In genomic region chr11:51817756-51818155, GRCm38 (mm10) we compare ENCODE assay signal across 9 mouse cellular contexts. TPM values are rescaled to one million over a fixed set of nuclear protein-coding genes. Genes with fewer than 3 reads are reported as not detected.
DNase-seq lines count a peak whose midpoint lies in the region; ATAC-seq and TF ChIP-seq lines count a peak whose summit lies in the region.
"Had no signal": no experiment of that assay in that cellular context is flagged by ENCODE, and none has a peak within 500 bp of the region (broad histone marks: within the 10 kb centered on the region; RNA-seq: fewer than 3 reads in every experiment).

No protein-coding gene starts in this region.

- ATAC-seq in forebrain, embryonic 15.5 days (replicated peaks), result no peak
- ATAC-seq in embryonic facial prominence, embryonic 14.5 days (ENCODE audit: low read depth), result peak; percentile 38; the same call in 1 of the 2 replicates
- ATAC-seq in megakaryocyte, adult 5-6 weeks (ENCODE audit: poor library complexity, severe bottlenecking), result peak; percentile 85

- no peak overlapping the region for H3K27ac ChIP-seq in forebrain, embryonic 10.5 days
- H3K27ac ChIP-seq in forebrain, embryonic 15.5 days (replicated peaks), result no peak overlapping the region
- H3K27ac ChIP-seq in embryonic facial prominence, embryonic 14.5 days (replicated peaks; ENCODE audit: low read depth, low read length), result no peak overlapping the region
- no peak overlapping the region for H3K27ac ChIP-seq in small intestine, adult 2 months (ENCODE audit: insufficient read depth, low read depth, low read length)
- H3K27ac ChIP-seq: neural tube, embryonic 12.5 days had no signal

- 33% methylated on average over 6 of the region's 6 CpGs for WGBS in forebrain, embryonic 10.5 days
- WGBS in forebrain, embryonic 15.5 days, result 33% methylated on average over 6 of the region's 6 CpGs
- WGBS in embryonic facial prominence, embryonic 14.5 days, result 34% methylated on average over 6 of the region's 6 CpGs
- WGBS in small intestine, adult 2 months, result 33% methylated on average over 6 of the region's 6 CpGs

- H3K4me2 ChIP-seq in forebrain, embryonic 15.5 days (replicated peaks), result no peak overlapping the region
- no peak overlapping the region for H3K4me2 ChIP-seq in embryonic facial prominence, embryonic 14.5 days (ENCODE audit: low read depth, low read length)
- H3K4me2 ChIP-seq: neural tube, embryonic 12.5 days had no signal

- TF ChIP-seq CTCF in small intestine, adult 2 months (IDR thresholded peaks at IDR 0.05; ENCODE audit: extremely low read depth, insufficient read length, insufficient replicate concordance, low read depth, low read length), result peak; percentile 99

- intact Hi-C loops in heart, postnatal 36 days (cut with DNase I), result loop anchor here (5.0 kb wide), 1 partner anchor 405 kb away; no protein-coding TSS in a partner anchor

- no peaks in the 10 kb centered on the region for H3K27me3 ChIP-seq in forebrain, embryonic 10.5 days (ENCODE audit: poor library complexity, severe bottlenecking)
- no peaks in the 10 kb centered on the region for H3K27me3 ChIP-seq in forebrain, embryonic 15.5 days
- H3K27me3 ChIP-seq in embryonic facial prominence, embryonic 14.5 days (replicated peaks; ENCODE audit: control insufficient read depth, insufficient read depth, low read length), result no peaks in the 10 kb centered on the region
- H3K27me3 ChIP-seq in small intestine, adult 2 months (ENCODE audit: control insufficient read depth, insufficient read depth, low read length), result no peaks in the 10 kb centered on the region
- H3K27me3 ChIP-seq: neural tube, embryonic 12.5 days had no signal

- H3K36me3 ChIP-seq in forebrain, embryonic 10.5 days (replicated peaks), result no peaks in the 10 kb centered on the region
- H3K36me3 ChIP-seq in forebrain, embryonic 15.5 days, result no peaks in the 10 kb centered on the region
- H3K36me3 ChIP-seq in embryonic facial prominence, embryonic 14.5 days (ENCODE audit: control insufficient read depth, insufficient read depth, low read length), result peaks cover 57% of the 10 kb centered on the region
- peaks cover 26% of the 10 kb centered on the region; the same call in 1 of the 2 replicates for H3K36me3 ChIP-seq in small intestine, adult 2 months (ENCODE audit: control insufficient read depth, insufficient read depth, low read length)
- H3K36me3 ChIP-seq: neural tube, embryonic 12.5 days had no signal

- H3K9me3 ChIP-seq in forebrain, embryonic 10.5 days, result no peaks in the 10 kb centered on the region
- H3K9me3 ChIP-seq in forebrain, embryonic 15.5 days, result no peaks in the 10 kb centered on the region
- H3K9me3 ChIP-seq in embryonic facial prominence, embryonic 14.5 days (ENCODE audit: control insufficient read depth, low read length), result no peaks in the 10 kb centered on the region
- H3K9me3 ChIP-seq: neural tube, embryonic 12.5 days had no signal

- DNase-seq in forebrain, embryonic 10.5 days (ENCODE audit: extremely low spot score, low spot score), result peak; percentile 87
- peak; percentile 83 to 86 for DNase-seq in adrenal gland, postnatal 4 days (ENCODE audit: low spot score in 2 of 2)
- DNase-seq in embryonic facial prominence, embryonic 14.5 days (ENCODE audit: low spot score), result peak; percentile 88
- peak; percentile 86 to 93 for DNase-seq in heart, postnatal 36 days
- peak; percentile 76 to 81 for DNase-seq in layer of hippocampus, postnatal 36 days

- no peak for TF ChIP-seq POLR2A in small intestine, adult 2 months (IDR thresholded peaks at IDR 0.05; ENCODE audit: low read depth, low read length)

- H3K9ac ChIP-seq in forebrain, embryonic 15.5 days (replicated peaks), result no peak overlapping the region
- no peak overlapping the region for H3K9ac ChIP-seq in embryonic facial prominence, embryonic 14.5 days (ENCODE audit: low read depth, low read length)
- H3K9ac ChIP-seq: neural tube, embryonic 12.5 days had no signal

- H3K4me3 ChIP-seq in forebrain, embryonic 10.5 days, result no peak overlapping the region
- H3K4me3 ChIP-seq in forebrain, embryonic 15.5 days, result no peak overlapping the region
- no peak overlapping the region for H3K4me3 ChIP-seq in embryonic facial prominence, embryonic 14.5 days (ENCODE audit: low read depth, low read length)
- no peak overlapping the region for H3K4me3 ChIP-seq in small intestine, adult 2 months (ENCODE audit: low read depth, low read length)
- H3K4me3 ChIP-seq: neural tube, embryonic 12.5 days had no signal

- H3K4me1 ChIP-seq in forebrain, embryonic 10.5 days, result peaks cover 5% of the 10 kb centered on the region
- no peaks in the 10 kb centered on the region for H3K4me1 ChIP-seq in forebrain, embryonic 15.5 days
- no peaks in the 10 kb centered on the region for H3K4me1 ChIP-seq in embryonic facial prominence, embryonic 14.5 days (ENCODE audit: control insufficient read depth, insufficient read depth, low read length)
- H3K4me1 ChIP-seq in small intestine, adult 2 months (ENCODE audit: control insufficient read depth, insufficient read depth, insufficient read length, low read length), result peaks cover 10% of the 10 kb centered on the region

RNA-seq across cellular contexts. Expression of gene Jade2, which starts 39.7 kb away (rescaled TPM):
- 0.57 and 0.64 TPM in 2 replicates for polyA plus RNA-seq in forebrain, embryonic 10.5 days (2016; fragmentation: Nextera tagmentation; extraction: Ambion mirVana)
- 0.45 and 0.47 TPM in 2 replicates for polyA plus RNA-seq in forebrain, embryonic 15.5 days (2015; fragmentation: Nextera tagmentation; extraction: Ambion mirVana)
- total RNA-seq in adrenal gland, postnatal 4 days (2021), result 10 to 100 TPM; 16.0 to 16.2 TPM
- polyA plus RNA-seq in embryonic facial prominence, embryonic 14.5 days (2014; fragmentation: Nextera tagmentation; extraction: Ambion mirVana), result 1.1 and 1.4 TPM in 2 replicates
- 10 to 100 TPM in 1 of 2 experiments, 1 to 10 TPM in 1; 9.2 to 11.1 TPM for total RNA-seq in heart, postnatal 36 days (2021)
- 10 to 100 TPM; 36.0 to 36.5 TPM for total RNA-seq in layer of hippocampus, postnatal 36 days (2021)
- 1.9 and 2.1 TPM in 2 replicates for total RNA-seq in megakaryocyte, adult 5-6 weeks (2015)
- 1.4 and 2.4 TPM in 2 replicates for total RNA-seq in megakaryocyte, adult 5-6 weeks (2017)
- polyA plus RNA-seq in small intestine, adult 2 months (2012; rRNA removed), result 3.2 and 6.3 TPM in 2 replicates

RNA-seq across cellular contexts. Expression of gene Sar1b, which starts 54.3 kb away (rescaled TPM):
- polyA plus RNA-seq in forebrain, embryonic 10.5 days (2016; fragmentation: Nextera tagmentation; extraction: Ambion mirVana), result 112 and 114 TPM in 2 replicates
- 145 and 151 TPM in 2 replicates for polyA plus RNA-seq in forebrain, embryonic 15.5 days (2015; fragmentation: Nextera tagmentation; extraction: Ambion mirVana)
- total RNA-seq in adrenal gland, postnatal 4 days (2021), result 10 to 100 TPM; 68.7 to 79.2 TPM
- polyA plus RNA-seq in embryonic facial prominence, embryonic 14.5 days (2014; fragmentation: Nextera tagmentation; extraction: Ambion mirVana), result 112 and 113 TPM in 2 replicates
- total RNA-seq in heart, postnatal 36 days (2021), result 100 to 1,000 TPM; 127 to 135 TPM
- 10 to 100 TPM; 65.6 to 77.6 TPM for total RNA-seq in layer of hippocampus, postnatal 36 days (2021)
- total RNA-seq in megakaryocyte, adult 5-6 weeks (2015), result 103 and 111 TPM in 2 replicates
- total RNA-seq in megakaryocyte, adult 5-6 weeks (2017), result 47.7 and 53.2 TPM in 2 replicates
- polyA plus RNA-seq in small intestine, adult 2 months (2012; rRNA removed), result 11.4 and 19.9 TPM in 2 replicates

RNA-seq across cellular contexts. Expression of gene Sec24a, which starts 54.3 kb away (rescaled TPM):
- polyA plus RNA-seq in forebrain, embryonic 10.5 days (2016; fragmentation: Nextera tagmentation; extraction: Ambion mirVana), result 12.8 and 14.0 TPM in 2 replicates
- 10.7 and 10.9 TPM in 2 replicates for polyA plus RNA-seq in forebrain, embryonic 15.5 days (2015; fragmentation: Nextera tagmentation; extraction: Ambion mirVana)
- total RNA-seq in adrenal gland, postnatal 4 days (2021), result 10 to 100 TPM; 31.8 to 33.1 TPM
- 17.1 and 17.7 TPM in 2 replicates for polyA plus RNA-seq in embryonic facial prominence, embryonic 14.5 days (2014; fragmentation: Nextera tagmentation; extraction: Ambion mirVana)
- 10 to 100 TPM; 16.4 to 16.7 TPM for total RNA-seq in heart, postnatal 36 days (2021)
- 10 to 100 TPM; 18.4 to 23.0 TPM for total RNA-seq in layer of hippocampus, postnatal 36 days (2021)
- 15.4 and 15.5 TPM in 2 replicates for total RNA-seq in megakaryocyte, adult 5-6 weeks (2015)
- 5.1 and 6.3 TPM in 2 replicates for total RNA-seq in megakaryocyte, adult 5-6 weeks (2017)
- 36.6 and 56.9 TPM in 2 replicates for polyA plus RNA-seq in small intestine, adult 2 months (2012; rRNA removed)
